Mouse (Mus musculus): ENCODE measurements at regions not wholly inside any gene's neighbourhood (a gene's known extent, or its start where the extent isn't known, plus 50 kb on each side); places are given as distances from the start of the nearest gene placed in this dataset.

GRCm38 (mm10) chr14:46682728-46683127 is 77.6 kb upstream of the Cdkn3 start:
- TF ChIP-seq CTCF (IDR thresholded peaks at IDR 0.05; ENCODE audit: extremely low read depth, insufficient read depth, insufficient read length, insufficient replicate concordance) (no peak), POLR2A (IDR thresholded peaks at IDR 0.05; ENCODE audit: low read depth, low read length) (no peak)

Measured in spleen, adult 2 months (tissue).